Mouse (Mus musculus): ENCODE measurements around the gene F11r. TPM values are rescaled to one million over a fixed set of nuclear protein-coding genes. Genes with fewer than 3 reads are reported as not detected.

The F11r gene
- total and polyA plus RNA-seq, 2 experiments = 39.1 to 47.7 TPM

DNA sequence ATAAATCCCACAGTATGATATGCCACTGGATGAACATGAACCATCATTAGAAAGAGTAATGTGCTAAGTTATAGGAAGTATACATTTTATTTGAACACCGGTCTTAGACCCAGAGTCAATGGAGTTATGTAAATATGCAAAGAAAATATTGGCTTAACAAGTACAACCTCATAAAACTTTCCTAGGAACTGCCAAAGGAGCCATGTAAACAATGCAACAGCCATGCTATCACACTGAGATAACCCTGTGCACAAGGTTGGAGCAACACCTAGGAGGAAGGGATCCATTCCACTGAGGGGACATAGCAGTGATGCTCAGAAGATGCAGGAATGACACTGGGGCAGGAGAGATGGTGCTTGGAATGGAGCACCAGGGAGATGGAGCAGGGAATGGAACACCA lies 76.4 kb downstream of the F11r start:
- TF ChIP-seq CTCF (IDR thresholded peaks at IDR 0.05; ENCODE audit: low read depth, low read length) (no peak), POLR2A (IDR thresholded peaks at IDR 0.05; ENCODE audit: extremely low read depth, insufficient read depth, low read length) (no peak)
- Histone ChIP-seq H3K9ac (ENCODE audit: low read depth, low read length) (no peak overlapping the region), H3K4me3 (ENCODE audit: insufficient read depth, low read depth, low read length) (no peak overlapping the region), H3K27me3 (ENCODE audit: control insufficient read depth, insufficient read depth, low read length) (no peaks in the 10 kb centered on the region), H3K27ac (replicated peaks; ENCODE audit: insufficient read depth, low read depth, low read length) (no peak overlapping the region), H3K4me1 (ENCODE audit: control insufficient read depth, insufficient read depth, low read length) (no peaks in the 10 kb centered on the region), H3K79me2 (ENCODE audit: control insufficient read depth, insufficient read depth, low read length) (no peaks in the 10 kb centered on the region), H3K36me3 (ENCODE audit: control insufficient read depth, insufficient read depth, low read length) (no peaks in the 10 kb centered on the region)
- DNase-seq (ENCODE audit: extremely low read depth, low read depth, low spot score) = no peak
- 39% methylated on average over 1 of the region's 1 CpGs for WGBS

Other genes starting within 250 kb of the F11r start
- gene Pcp4l1, start 241.3 kb upstream of the F11r start, total RNA-seq (2014; rRNA removed) = 3.8 and 10.0 TPM in 2 replicates
- gene Pcp4l1, start 241.3 kb upstream of the F11r start, polyA plus RNA-seq (2012; rRNA removed) = 10.5 and 15.0 TPM in 2 replicates
- 178 and 264 TPM in 2 replicates for gene Nr1i3, start 223.6 kb upstream of the F11r start, total RNA-seq (2014; rRNA removed)
- gene Nr1i3, start 223.6 kb upstream of the F11r start, polyA plus RNA-seq (2012; rRNA removed) = 215 and 229 TPM in 2 replicates
- 5.5 and 10.7 TPM in 2 replicates for gene Tomm40l, start 215.0 kb upstream of the F11r start, total RNA-seq (2014; rRNA removed)
- 6.7 and 9.7 TPM in 2 replicates for gene Tomm40l, start 215.0 kb upstream of the F11r start, polyA plus RNA-seq (2012; rRNA removed)
- 15,245 and 18,176 TPM in 2 replicates for gene Apoa2, start 212.5 kb upstream of the F11r start, total RNA-seq (2014; rRNA removed)
- 28,168 and 29,095 TPM in 2 replicates for gene Apoa2, start 212.5 kb upstream of the F11r start, polyA plus RNA-seq (2012; rRNA removed)
- gene Fcer1g, start 203.2 kb upstream of the F11r start, total RNA-seq (2014; rRNA removed) = 6.4 and 12.4 TPM in 2 replicates
- gene Fcer1g, start 203.2 kb upstream of the F11r start, polyA plus RNA-seq (2012; rRNA removed) = 21.3 and 50.7 TPM in 2 replicates
- gene Adamts4, start 187.1 kb upstream of the F11r start, total RNA-seq (2014; rRNA removed) = 0.09 and 0.13 TPM in 2 replicates
- gene Adamts4, start 187.1 kb upstream of the F11r start, polyA plus RNA-seq (2012; rRNA removed) = 0.15 and 0.37 TPM in 2 replicates
- gene Ndufs2, start 186.1 kb upstream of the F11r start, total RNA-seq (2014; rRNA removed) = 272 and 275 TPM in 2 replicates
- 174 and 195 TPM in 2 replicates for gene Ndufs2, start 186.1 kb upstream of the F11r start, polyA plus RNA-seq (2012; rRNA removed)
- gene B4galt3, start 167.2 kb upstream of the F11r start, total RNA-seq (2014; rRNA removed) = 4.8 and 6.4 TPM in 2 replicates
- 16.1 and 23.9 TPM in 2 replicates for gene B4galt3, start 167.2 kb upstream of the F11r start, polyA plus RNA-seq (2012; rRNA removed)
- gene Ppox, start 156.3 kb upstream of the F11r start, total RNA-seq (2014; rRNA removed) = 11.0 and 14.4 TPM in 2 replicates
- gene Ppox, start 156.3 kb upstream of the F11r start, polyA plus RNA-seq (2012; rRNA removed) = 19.6 and 31.2 TPM in 2 replicates
- 4.3 and 7.2 TPM in 2 replicates for gene Usp21, start 149.5 kb upstream of the F11r start, total RNA-seq (2014; rRNA removed)
- 20.2 and 23.8 TPM in 2 replicates for gene Usp21, start 149.5 kb upstream of the F11r start, polyA plus RNA-seq (2012; rRNA removed)
- 96.5 and 103 TPM in 2 replicates for gene Ufc1, start 142.5 kb upstream of the F11r start, total RNA-seq (2014; rRNA removed)
- 30.3 and 34.5 TPM in 2 replicates for gene Ufc1, start 142.5 kb upstream of the F11r start, polyA plus RNA-seq (2012; rRNA removed)
- gene Dedd, start 108.4 kb upstream of the F11r start, total RNA-seq (2014; rRNA removed) = 14.7 and 15.8 TPM in 2 replicates
- gene Dedd, start 108.4 kb upstream of the F11r start, polyA plus RNA-seq (2012; rRNA removed) = 28.3 and 34.1 TPM in 2 replicates
- gene Nit1, start 91.9 kb upstream of the F11r start, total RNA-seq (2014; rRNA removed) = 128 and 132 TPM in 2 replicates
- gene Nit1, start 91.9 kb upstream of the F11r start, polyA plus RNA-seq (2012; rRNA removed) = 120 and 139 TPM in 2 replicates
- 21.6 and 26.6 TPM in 2 replicates for gene Pfdn2, start 91.9 kb upstream of the F11r start, total RNA-seq (2014; rRNA removed)
- 13.1 and 15.2 TPM in 2 replicates for gene Pfdn2, start 91.9 kb upstream of the F11r start, polyA plus RNA-seq (2012; rRNA removed)
- gene Klhdc9, start 76.7 kb upstream of the F11r start, total RNA-seq (2014; rRNA removed) = not detected in 2 replicates
- gene Klhdc9, start 76.7 kb upstream of the F11r start, polyA plus RNA-seq (2012; rRNA removed) = 0.05 TPM in 1 of 2 replicates, not detected in the other
- 0.09 and 0.20 TPM in 2 replicates for gene Nectin4, start 67.4 kb upstream of the F11r start, total RNA-seq (2014; rRNA removed)
- gene Nectin4, start 67.4 kb upstream of the F11r start, polyA plus RNA-seq (2012; rRNA removed) = 0.09 and 0.16 TPM in 2 replicates
- 2.4 and 2.8 TPM in 2 replicates for gene Arhgap30, start 48.6 kb upstream of the F11r start, total RNA-seq (2014; rRNA removed)
- 1.3 and 2.0 TPM in 2 replicates for gene Arhgap30, start 48.6 kb upstream of the F11r start, polyA plus RNA-seq (2012; rRNA removed)
- 27.2 and 33.7 TPM in 2 replicates for gene Usf1, start 26.2 kb upstream of the F11r start, total RNA-seq (2014; rRNA removed)
- gene Usf1, start 26.2 kb upstream of the F11r start, polyA plus RNA-seq (2012; rRNA removed) = 39.4 and 44.7 TPM in 2 replicates
- 26.6 and 27.8 TPM in 2 replicates for gene Tstd1, start 18.7 kb upstream of the F11r start, total RNA-seq (2014; rRNA removed)
- gene Tstd1, start 18.7 kb upstream of the F11r start, polyA plus RNA-seq (2012; rRNA removed) = 50.6 and 57.2 TPM in 2 replicates
- 3.4 and 5.5 TPM in 2 replicates for gene Alyref2, start 65.9 kb downstream of the F11r start, total RNA-seq (2014; rRNA removed)
- gene Alyref2, start 65.9 kb downstream of the F11r start, polyA plus RNA-seq (2012; rRNA removed) = 3.2 and 4.6 TPM in 2 replicates
- gene Itln1, start 97.8 kb downstream of the F11r start, total RNA-seq (2014; rRNA removed) = not detected in 2 replicates
- gene Itln1, start 97.8 kb downstream of the F11r start, polyA plus RNA-seq (2012; rRNA removed) = not detected in 2 replicates
- 0.40 and 0.46 TPM in 2 replicates for gene Cd244a, start 121.7 kb downstream of the F11r start, total RNA-seq (2014; rRNA removed)
- 0.17 TPM in 1 of 2 replicates, not detected in the other for gene Cd244a, start 121.7 kb downstream of the F11r start, polyA plus RNA-seq (2012; rRNA removed)
- gene Ly9, start 169.9 kb downstream of the F11r start, total RNA-seq (2014; rRNA removed) = 1.7 and 1.8 TPM in 2 replicates
- 0.60 and 1.0 TPM in 2 replicates for gene Ly9, start 169.9 kb downstream of the F11r start, polyA plus RNA-seq (2012; rRNA removed)
- 0.83 and 0.87 TPM in 2 replicates for gene Slamf7, start 215.5 kb downstream of the F11r start, total RNA-seq (2014; rRNA removed)
- gene Slamf7, start 215.5 kb downstream of the F11r start, polyA plus RNA-seq (2012; rRNA removed) = 0.20 and 0.45 TPM in 2 replicates
- gene Cd48, start 244.5 kb downstream of the F11r start, total RNA-seq (2014; rRNA removed) = 5.3 and 5.6 TPM in 2 replicates
- 0.96 and 2.4 TPM in 2 replicates for gene Cd48, start 244.5 kb downstream of the F11r start, polyA plus RNA-seq (2012; rRNA removed)

Data from liver, adult 2 months (tissue).